Mouse (Mus musculus): ENCODE results near the gene Timp2.
"Not testable (repeated sequence)": the region's sequence is repeated elsewhere in the genome, so short reads cannot be mapped to it uniquely, and the experiment has no call there.

Gene Timp2

GRCm38 (mm10) chr11:118355640-118356039 lies at the start of gene Timp2:
Gene Timp2 (minus strand): TSS chr11:118355740.
- no peak for DNase-seq (ENCODE audit: low read depth, low spot score)

GRCm38 (mm10) chr11:118405311-118405710 lies 49.8 kb upstream of the Timp2 start:
- DNase-seq (ENCODE audit: low read depth, low spot score) = no peak

- DNase-seq (ENCODE audit: low read depth, low spot score) = no peak
These were observed 48.7 kb upstream of the Timp2 start for GRCm38 (mm10) chr11:118403951-118404899.

GRCm38 (mm10) chr11:118403183-118403582 lies 47.6 kb upstream of the Timp2 start:
- no peak for DNase-seq (ENCODE audit: low read depth, low spot score)

GRCm38 (mm10) chr11:118401760-118402280 lies 46.3 kb upstream of the Timp2 start, which contains the start of gene Lgals3bp:
Gene Lgals3bp (minus strand): TSS chr11:118402092.
- DNase-seq (ENCODE audit: low read depth, low spot score) = peak; percentile 46

- no peak for DNase-seq (ENCODE audit: low read depth, low spot score)
These were observed 45.7 kb upstream of the Timp2 start for GRCm38 (mm10) chr11:118401195-118401594.

- DNase-seq (ENCODE audit: low read depth, low spot score) = no peak
These were observed 45.0 kb upstream of the Timp2 start for GRCm38 (mm10) chr11:118400566-118400936.

- no peak for DNase-seq (ENCODE audit: low read depth, low spot score)
These were observed 44.5 kb upstream of the Timp2 start for GRCm38 (mm10) chr11:118399891-118400565.

GRCm38 (mm10) chr11:118397806-118398530 lies 42.4 kb upstream of the Timp2 start:
- no peak for DNase-seq (ENCODE audit: low read depth, low spot score)

- DNase-seq (ENCODE audit: low read depth, low spot score) = no peak
These were observed 39.0 kb upstream of the Timp2 start for GRCm38 (mm10) chr11:118394538-118394937.

GRCm38 (mm10) chr11:118393991-118394390 lies 38.5 kb upstream of the Timp2 start:
- no peak for DNase-seq (ENCODE audit: low read depth, low spot score)

GRCm38 (mm10) chr11:118387816-118388215 lies 32.3 kb upstream of the Timp2 start:
- DNase-seq (ENCODE audit: low read depth, low spot score) = not testable (repeated sequence)

- peak; percentile 72 for DNase-seq (ENCODE audit: low read depth, low spot score)
These were observed 23.9 kb upstream of the Timp2 start for GRCm38 (mm10) chr11:118379251-118380009.

GRCm38 (mm10) chr11:118378656-118379055 lies 23.1 kb upstream of the Timp2 start:
- DNase-seq (ENCODE audit: low read depth, low spot score) = no peak

- not testable (repeated sequence) for DNase-seq (ENCODE audit: low read depth, low spot score)
These were observed 20.8 kb upstream of the Timp2 start for GRCm38 (mm10) chr11:118376323-118376722.

- no peak for DNase-seq (ENCODE audit: low read depth, low spot score)
These were observed 20.3 kb upstream of the Timp2 start for GRCm38 (mm10) chr11:118375881-118376280.

GRCm38 (mm10) chr11:118375461-118375860 lies 19.9 kb upstream of the Timp2 start:
- no peak for DNase-seq (ENCODE audit: low read depth, low spot score)

- no peak for DNase-seq (ENCODE audit: low read depth, low spot score)
These were observed 19.5 kb upstream of the Timp2 start for GRCm38 (mm10) chr11:118375006-118375405.

GRCm38 (mm10) chr11:118374506-118374905 lies 19.0 kb upstream of the Timp2 start:
- DNase-seq (ENCODE audit: low read depth, low spot score) = no peak

GRCm38 (mm10) chr11:118372641-118373040 lies 17.1 kb upstream of the Timp2 start:
- DNase-seq (ENCODE audit: low read depth, low spot score) = no peak

- DNase-seq (ENCODE audit: low read depth, low spot score) = no peak
These were observed 16.3 kb upstream of the Timp2 start for GRCm38 (mm10) chr11:118371876-118372275.

Data from forelimb bud, embryonic 11.5 days (tissue).